Mouse (Mus musculus): ENCODE data around the gene Gm13288.
"Not testable (repeated sequence)": the region's sequence is repeated elsewhere in the genome, so short reads cannot be mapped to it uniquely, and the experiment has no call there.

GRCm38 (mm10) chr4:88827116-88827515, 21.8 kb downstream of the Gm13288 start, which contains the start of gene Ifna6:
- TF ChIP-seq CTCF, EP300 (IDR thresholded peaks at IDR 0.05): not testable (repeated sequence)
